Mouse (Mus musculus) megakaryocyte, embryonic 14.5 days (primary cell): ENCODE results near the gene Stk10. TPM values are rescaled to one million over a fixed set of nuclear protein-coding genes. Genes with fewer than 3 reads are reported as not detected.

ENCODE experiments used
- H3K27me3 ChIP-seq: replicated peaks from 2 replicates; pipeline ENCODE3; 2012; ENCODE audit warnings: inconsistent platforms
- H3K36me3 ChIP-seq: replicated peaks from 2 replicates; pipeline ENCODE3; 2012; ENCODE audit warnings: low read length, inconsistent platforms, mixed read lengths
- H3K4me1 ChIP-seq: 2 replicates; pipeline ENCODE4 v1.6.1; 2012; ENCODE audit warnings: inconsistent platforms
- H3K4me3 ChIP-seq: replicated peaks from 2 replicates; pipeline ENCODE3; 2012; ENCODE audit warnings: moderate library complexity, mild to moderate bottlenecking, inconsistent platforms
- H3K9me3 ChIP-seq: 2 replicates; pipeline ENCODE4 v1.6.1; 2012; ENCODE audit warnings: inconsistent platforms
- FLI1 ChIP-seq: IDR thresholded peaks from 2 replicates; pipeline ENCODE4 v1.6.1; 2012; ENCODE audit warnings: low read length, inconsistent platforms, mixed read lengths
- GATA1 ChIP-seq: IDR thresholded peaks from 3 replicates; pipeline ENCODE4 v1.6.1; 2012; ENCODE audit warnings: mixed read lengths, low read length, inconsistent platforms, borderline replicate concordance
- polyA plus RNA-seq: library from polyadenylated mRNA; stranded (reverse); fragments of >175 nt; gene quantifications from 2 replicates; pipeline ENCODE4 v1.2.3, GENCODE M21; 2012; ENCODE audit warnings: low replicate concordance; ENCODE audit not compliant: insufficient read depth

Gene Stk10
- polyA plus RNA-seq, 1 experiment = 28.3 TPM

GRCm38 (mm10) chr11:32651723-32652122 lies 118.6 kb downstream of the Stk10 start:
- H3K4me1 ChIP-seq = peaks cover 92% of the 10 kb centered on the region
- TF ChIP-seq FLI1 (no peak), GATA1 (no peak)

GRCm38 (mm10) chr11:32662082-32662656 lies 129.1 kb downstream of the Stk10 start:
- peak overlapping the region; percentile 83 for H3K4me3 ChIP-seq
- H3K36me3 ChIP-seq = peaks cover 35% of the 10 kb centered on the region
- H3K27me3 ChIP-seq = no peaks in the 10 kb centered on the region
- TF ChIP-seq FLI1 (no peak), GATA1 (no peak)
- H3K4me1 ChIP-seq = peaks cover 75% of the 10 kb centered on the region
- H3K9me3 ChIP-seq = no peaks in the 10 kb centered on the region

More at GRCm38 (mm10) chr11:32651723-32652122, 118.6 kb downstream of the Stk10 start:
- Histone ChIP-seq H3K4me3 (no peak overlapping the region), H3K36me3 (peaks cover 48% of the 10 kb centered on the region), H3K9me3 (no peaks in the 10 kb centered on the region), H3K27me3 (no peaks in the 10 kb centered on the region)

GRCm38 (mm10) chr11:32665639-32666038 lies 132.5 kb downstream of the Stk10 start:
- no peak overlapping the region for H3K4me3 ChIP-seq
- no peaks in the 10 kb centered on the region for H3K27me3 ChIP-seq
- H3K36me3 ChIP-seq = peaks cover 39% of the 10 kb centered on the region
- no peak for TF ChIP-seq FLI1
- no peak for TF ChIP-seq GATA1
- H3K4me1 ChIP-seq = peaks cover 86% of the 10 kb centered on the region
- H3K9me3 ChIP-seq = no peaks in the 10 kb centered on the region

- peaks cover 88% of the 10 kb centered on the region for H3K4me1 ChIP-seq
- H3K36me3 ChIP-seq = peaks cover 40% of the 10 kb centered on the region
- H3K27me3 ChIP-seq = no peaks in the 10 kb centered on the region
- no peak for TF ChIP-seq GATA1
- no peak for TF ChIP-seq FLI1
- H3K4me3 ChIP-seq = no peak overlapping the region
- no peaks in the 10 kb centered on the region for H3K9me3 ChIP-seq
Observed at GRCm38 (mm10) chr11:32666983-32667382, 133.9 kb downstream of the Stk10 start.

- no peaks in the 10 kb centered on the region for H3K9me3 ChIP-seq
- peak overlapping the region; percentile 70 for H3K4me3 ChIP-seq
- peaks cover 86% of the 10 kb centered on the region for H3K4me1 ChIP-seq
- peaks cover 40% of the 10 kb centered on the region for H3K36me3 ChIP-seq
- H3K27me3 ChIP-seq = no peaks in the 10 kb centered on the region
- no peak for TF ChIP-seq FLI1
- no peak for TF ChIP-seq GATA1
Observed at GRCm38 (mm10) chr11:32671480-32671879, 138.4 kb downstream of the Stk10 start.

Other genes with a start within 250 kb of the Stk10 start
- 5,345 and 12,498 TPM in 2 replicates for gene Hba-a1, start 249.8 kb upstream of the Stk10 start, polyA plus RNA-seq
- gene Hbq1b, start 246.3 kb upstream of the Stk10 start, polyA plus RNA-seq = 2.9 TPM in 1 of 2 replicates, not detected in the other
- gene Hba-a2, start 236.8 kb upstream of the Stk10 start, polyA plus RNA-seq = 578 and 1,883 TPM in 2 replicates
- gene Hbq1a, start 233.2 kb upstream of the Stk10 start, polyA plus RNA-seq = not detected in 2 replicates
- 1.3 and 2.1 TPM in 2 replicates for gene Sh3pxd2b, start 185.5 kb upstream of the Stk10 start, polyA plus RNA-seq
- 0.96 TPM in 1 of 2 replicates, not detected in the other for gene Ubtd2, start 77.9 kb upstream of the Stk10 start, polyA plus RNA-seq
- gene Efcab9, start 1.2 kb upstream of the Stk10 start, polyA plus RNA-seq = 0.38 TPM in 1 of 2 replicates, not detected in the other
- 2.9 and 13.1 TPM in 2 replicates for gene Fbxw11, start 109.4 kb downstream of the Stk10 start, polyA plus RNA-seq